Mouse (Mus musculus) splenic B cell, adult 2 months (primary cell): Measurements from ENCODE around the gene Mrpl24.

ENCODE experiments used
- DNase-seq: peaks from one replicate; pipeline ENCODE4 v3.0.0-alpha.2; 2011; ENCODE audit warnings: low read depth, low spot score
- H3K27me3 ChIP-seq: 2 replicates; pipeline ENCODE4 v1.6.1; 2012; ENCODE audit warnings: mild to moderate bottlenecking, low read length, moderate library complexity, mixed read lengths; ENCODE audit not compliant: control insufficient read depth, poor library complexity, insufficient read depth, severe bottlenecking
- H3K36me3 ChIP-seq: 2 replicates; pipeline ENCODE4 v1.6.1; 2012; ENCODE audit warnings: mild to moderate bottlenecking, low read length, moderate library complexity, mixed read lengths; ENCODE audit not compliant: control insufficient read depth, poor library complexity, insufficient read depth, severe bottlenecking

Mrpl24 gene

GRCm38 (mm10) chr3:87929341-87930077, 10.2 kb downstream of the Mrpl24 start:
- peaks cover 13% of the 10 kb centered on the region for H3K36me3 ChIP-seq
- DNase-seq = no peak

GRCm38 (mm10) chr3:87930078-87930795, 10.9 kb downstream of the Mrpl24 start, which contains the start of the genes Isg20l2 and Rrnad1:
Gene Isg20l2, plus strand, starts transcription at chr3:87930314.
Gene Rrnad1, minus strand, starts transcription at chr3:87930717.
- peak; percentile 97 for DNase-seq
- Histone ChIP-seq H3K36me3 (peaks cover 11% of the 10 kb centered on the region), H3K27me3 (no peaks in the 10 kb centered on the region)

More at GRCm38 (mm10) chr3:87929341-87930077, 10.2 kb downstream of the Mrpl24 start:
- no peaks in the 10 kb centered on the region for H3K27me3 ChIP-seq

DNA sequence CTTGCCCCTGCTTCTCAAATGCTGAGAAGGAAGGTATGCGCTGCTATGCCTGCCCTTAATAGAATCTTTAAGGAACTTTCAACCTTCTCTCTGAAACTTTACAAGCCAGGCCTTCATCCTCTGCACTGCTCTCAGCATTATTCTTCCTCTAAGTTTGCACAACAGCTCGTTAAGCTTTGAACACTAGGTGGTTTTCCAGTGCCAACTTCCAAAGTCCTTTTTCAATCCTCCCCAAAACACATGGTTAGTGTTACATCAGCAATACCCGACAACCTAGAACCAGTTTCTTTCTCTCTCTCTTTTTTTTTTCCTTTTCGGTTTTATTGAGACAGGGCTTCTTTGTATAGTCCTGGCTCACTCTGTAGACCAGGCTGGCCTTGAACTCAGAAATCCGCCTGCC, 14.7 kb downstream of the Mrpl24 start:
- H3K36me3 ChIP-seq = peaks cover 19% of the 10 kb centered on the region
- no peak for DNase-seq
- no peaks in the 10 kb centered on the region for H3K27me3 ChIP-seq

DNA sequence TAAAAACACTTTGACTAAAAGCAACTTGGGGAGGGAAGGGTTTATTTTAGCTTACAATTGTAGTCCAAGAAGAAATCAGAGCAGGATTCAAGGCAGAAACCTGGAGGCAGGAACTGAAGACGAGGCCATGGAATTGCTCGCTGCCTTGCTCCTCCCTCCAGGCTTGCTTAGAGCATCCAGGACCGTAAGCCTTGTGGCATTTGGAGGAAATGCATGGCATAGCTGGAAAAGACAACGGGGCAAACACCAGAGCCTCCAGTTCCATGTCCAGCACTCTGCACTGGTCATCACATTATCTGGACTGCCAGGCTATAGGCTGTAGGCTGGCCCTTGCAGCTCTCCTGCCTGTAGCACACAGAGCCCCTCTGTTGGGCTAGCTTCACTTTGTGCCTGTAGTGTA, 15.2 kb downstream of the Mrpl24 start:
- Histone ChIP-seq H3K27me3 (no peaks in the 10 kb centered on the region), H3K36me3 (peaks cover 21% of the 10 kb centered on the region)
- no peak for DNase-seq

DNA sequence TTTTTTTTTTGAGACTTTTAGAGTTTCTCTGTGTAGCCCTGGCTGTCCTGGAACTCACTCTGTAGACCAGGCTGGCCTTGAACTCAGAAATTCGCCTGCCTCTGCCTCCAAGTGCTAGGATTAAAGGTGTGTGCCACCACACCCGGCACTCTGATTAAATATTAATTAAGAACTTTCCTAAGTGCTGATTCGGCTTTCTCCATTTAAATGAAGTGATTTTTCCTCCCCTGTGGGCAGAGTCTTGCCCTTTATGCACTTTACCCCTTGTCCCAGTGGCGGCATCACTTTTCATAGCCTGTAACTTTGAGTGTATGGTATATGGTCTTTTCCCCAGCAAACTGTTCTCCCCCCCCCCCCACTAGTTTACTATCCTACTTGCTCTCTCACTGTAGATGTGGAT, 15.9 kb downstream of the Mrpl24 start:
- peaks cover 25% of the 10 kb centered on the region for H3K36me3 ChIP-seq
- H3K27me3 ChIP-seq = no peaks in the 10 kb centered on the region
- DNase-seq = no peak

- no peaks in the 10 kb centered on the region for H3K27me3 ChIP-seq
- DNase-seq = peak; percentile 70
These were observed 16.5 kb downstream of the Mrpl24 start for GRCm38 (mm10) chr3:87935776-87936175.

DNA sequence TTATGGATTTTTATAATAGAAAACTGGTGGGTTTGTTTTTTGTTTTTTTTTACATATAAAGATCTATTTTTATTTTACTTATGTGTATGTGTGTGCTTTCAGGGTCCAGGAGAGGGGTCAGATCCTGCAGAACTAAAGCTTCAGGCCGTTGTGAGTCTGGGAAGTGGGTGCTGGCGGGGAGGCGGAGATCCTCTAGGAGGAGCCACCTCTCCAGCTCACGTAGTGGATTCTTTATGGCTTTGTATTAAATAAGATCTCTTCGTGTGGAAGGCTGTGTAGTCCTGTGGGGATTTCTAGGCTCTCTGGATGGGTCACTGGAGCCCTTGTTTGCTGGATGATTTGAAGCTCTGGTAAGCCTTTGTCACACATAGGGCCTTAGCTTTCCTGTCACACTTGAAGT, 21.3 kb downstream of the Mrpl24 start:
- peaks cover 17% of the 10 kb centered on the region; the same call in 1 of the 2 replicates for H3K36me3 ChIP-seq
- no peak for DNase-seq

More at GRCm38 (mm10) chr3:87935776-87936175, 16.5 kb downstream of the Mrpl24 start:
- peaks cover 27% of the 10 kb centered on the region for H3K36me3 ChIP-seq

DNA sequence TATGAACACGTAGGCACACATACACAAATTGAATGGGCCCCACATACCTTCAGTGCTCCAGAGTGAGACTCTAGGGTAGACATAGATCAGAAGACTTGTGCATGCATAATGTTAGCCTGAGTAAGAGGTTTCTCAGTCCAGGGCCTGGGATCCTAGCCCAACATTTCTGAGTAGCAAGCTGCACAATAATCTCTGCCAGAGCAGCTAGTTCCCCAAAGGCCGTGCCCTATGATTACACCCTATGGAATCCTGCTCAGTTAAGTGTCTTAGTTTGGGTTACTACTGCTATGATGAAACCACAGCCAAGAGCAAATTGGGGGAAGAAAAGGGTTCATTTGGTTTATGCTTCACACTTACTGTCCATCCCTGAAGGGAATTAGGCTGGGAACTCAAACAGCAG, 23.2 kb downstream of the Mrpl24 start:
- Histone ChIP-seq H3K36me3 (peaks cover 11% of the 10 kb centered on the region; the same call in 1 of the 2 replicates), H3K27me3 (no peaks in the 10 kb centered on the region; the same call in 1 of the 2 replicates)
- no peak for DNase-seq

More for the DNA sequence above, 21.3 kb downstream of the Mrpl24 start:
- H3K27me3 ChIP-seq = no peaks in the 10 kb centered on the region

DNA sequence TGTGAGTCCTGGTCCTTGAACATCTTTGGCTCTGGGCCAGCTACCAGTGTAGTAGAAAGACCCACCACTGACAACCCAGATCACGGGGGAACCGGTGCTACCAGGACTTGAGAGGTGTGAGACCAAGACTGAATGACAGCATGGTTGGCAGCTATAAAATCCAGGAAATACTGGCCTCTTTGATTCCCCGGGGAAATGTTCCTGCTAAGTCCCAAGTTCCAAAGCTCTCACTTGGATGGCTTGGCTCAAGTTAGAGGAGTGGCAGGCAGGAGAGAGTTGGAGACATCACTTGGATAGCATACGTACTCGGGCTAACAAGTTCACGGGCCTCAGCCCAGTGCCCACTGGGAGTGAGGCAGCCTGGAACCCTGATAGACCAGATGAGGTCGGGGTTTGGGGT, 24.3 kb downstream of the Mrpl24 start:
- Histone ChIP-seq H3K27me3 (no peaks in the 10 kb centered on the region; the same call in 1 of the 2 replicates), H3K36me3 (peaks cover 8% of the 10 kb centered on the region; the same call in 1 of the 2 replicates)
- no peak for DNase-seq

DNA sequence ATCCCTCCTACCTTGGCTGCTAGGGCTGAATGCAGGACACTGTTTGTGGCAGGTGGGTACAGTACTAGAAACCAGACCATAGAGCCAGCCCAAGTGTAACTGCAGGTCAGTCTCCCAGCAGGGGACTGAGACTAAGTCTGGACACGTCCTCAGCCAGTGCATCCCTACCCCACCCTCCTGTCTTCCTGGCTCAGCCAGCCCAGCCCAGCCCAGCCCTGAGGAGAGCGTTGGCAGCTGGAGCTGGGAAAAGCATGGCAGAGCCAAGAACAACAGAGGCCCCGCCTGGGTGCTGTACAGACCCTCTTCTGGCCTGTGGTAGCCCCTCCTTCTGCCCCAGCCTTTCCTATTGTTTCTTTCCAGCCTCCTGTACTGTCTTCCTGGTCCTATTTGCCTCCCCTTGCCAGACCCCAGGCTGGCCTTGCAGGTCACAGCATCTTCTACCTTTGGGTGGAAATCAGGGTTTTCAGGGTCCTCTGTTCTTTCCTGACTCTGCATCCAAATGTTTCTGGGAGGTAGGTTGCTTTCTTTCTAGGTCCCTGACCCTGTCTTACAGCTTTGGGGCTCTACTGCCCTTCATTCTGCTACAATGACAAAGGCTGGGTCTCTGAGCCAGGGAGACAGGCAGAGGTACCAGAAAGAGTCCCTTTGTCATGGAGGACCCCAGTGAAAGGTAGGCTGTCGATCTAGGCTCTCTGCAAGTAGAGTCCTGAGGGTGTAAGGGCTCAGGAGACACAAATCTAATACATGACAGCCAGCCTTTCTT, 25.7 kb downstream of the Mrpl24 start:
- DNase-seq = no peak
- Histone ChIP-seq H3K27me3 (no peaks in the 10 kb centered on the region; the same call in 1 of the 2 replicates), H3K36me3 (peaks cover 4% of the 10 kb centered on the region; the same call in 1 of the 2 replicates)

- H3K36me3 ChIP-seq = no peaks in the 10 kb centered on the region; the same call in 1 of the 2 replicates
- no peak for DNase-seq
- H3K27me3 ChIP-seq = no peaks in the 10 kb centered on the region; the same call in 1 of the 2 replicates
These were observed 26.7 kb downstream of the Mrpl24 start for GRCm38 (mm10) chr3:87945781-87946540.

DNA sequence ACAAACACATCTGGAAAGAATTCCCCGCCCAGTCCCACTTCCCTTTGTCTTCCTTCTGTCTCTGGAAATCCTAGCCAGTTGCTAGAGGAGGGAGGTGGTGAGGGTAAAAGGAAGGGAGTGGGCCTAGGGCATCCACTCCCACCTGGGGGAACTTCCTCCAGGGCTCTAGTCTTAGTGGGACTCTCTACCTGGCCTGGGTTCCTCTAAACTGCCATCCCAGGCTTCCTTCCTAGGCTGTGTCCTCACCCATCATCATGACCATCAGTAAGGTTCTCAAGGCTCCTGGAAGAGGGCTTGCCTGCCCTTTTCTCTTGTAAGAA, 27.2 kb downstream of the Mrpl24 start:
- Histone ChIP-seq H3K27me3 (no peaks in the 10 kb centered on the region; the same call in 1 of the 2 replicates), H3K36me3 (no peaks in the 10 kb centered on the region; the same call in 1 of the 2 replicates)
- no peak for DNase-seq

GRCm38 (mm10) chr3:87947056-87947810, 27.9 kb downstream of the Mrpl24 start:
- no peaks in the 10 kb centered on the region for H3K36me3 ChIP-seq
- peak; percentile 31 for DNase-seq
- no peaks in the 10 kb centered on the region; the same call in 1 of the 2 replicates for H3K27me3 ChIP-seq
